Mouse (Mus musculus) B cell, adult 2 months (primary cell): ENCODE data around the gene Stat3.
A peak's percentile ranks its signal among the peaks of the same experiment; 100 is the strongest.

Experiments
- DNase-seq, 2 experiments: peaks; one replicate each; pipeline ENCODE4 v3.0.0; 2022

Gene Stat3

GRCm38 (mm10) chr11:100849456-100850037, 89.8 kb downstream of the Stat3 start:
- no peak for DNase-seq

GRCm38 (mm10) chr11:100848789-100849379, 90.5 kb downstream of the Stat3 start:
- DNase-seq: no peak

GRCm38 (mm10) chr11:100848080-100848479, 91.3 kb downstream of the Stat3 start:
- no peak for DNase-seq

GRCm38 (mm10) chr11:100847572-100847971, 91.8 kb downstream of the Stat3 start:
- DNase-seq: no peak

- DNase-seq: no peak
Measured at GRCm38 (mm10) chr11:100845793-100846192, 93.5 kb downstream of the Stat3 start.

GRCm38 (mm10) chr11:100844121-100844520, 95.2 kb downstream of the Stat3 start:
- no peak for DNase-seq

- DNase-seq: no peak
Measured at GRCm38 (mm10) chr11:100843070-100843669, 96.2 kb downstream of the Stat3 start.

GRCm38 (mm10) chr11:100842025-100842424, 97.3 kb downstream of the Stat3 start:
- DNase-seq: no peak

- DNase-seq: peak; percentile 63
Measured at GRCm38 (mm10) chr11:100840866-100841265, 98.5 kb downstream of the Stat3 start.

GRCm38 (mm10) chr11:100839523-100839922, 99.8 kb downstream of the Stat3 start:
- DNase-seq: no peak

- no peak for DNase-seq
Measured at GRCm38 (mm10) chr11:100838894-100839293, 100.4 kb downstream of the Stat3 start.

- peak; percentile 62 to 65 for DNase-seq
Measured at GRCm38 (mm10) chr11:100836923-100837702, 102.2 kb downstream of the Stat3 start.
